Mouse (Mus musculus) urinary bladder, postnatal 4 days (tissue): Measurements from ENCODE around the gene Klk1.
"Not testable (repeated sequence)": the region's sequence is repeated elsewhere in the genome, so short reads cannot be mapped to it uniquely, and the experiment has no call there.

Source experiments
- DNase-seq, 2 experiments: peaks; one replicate each; pipeline ENCODE4 v3.0.0; 2021 to 2022; ENCODE audit warnings: low spot score in 2 of 2

The Klk1 gene

DNA sequence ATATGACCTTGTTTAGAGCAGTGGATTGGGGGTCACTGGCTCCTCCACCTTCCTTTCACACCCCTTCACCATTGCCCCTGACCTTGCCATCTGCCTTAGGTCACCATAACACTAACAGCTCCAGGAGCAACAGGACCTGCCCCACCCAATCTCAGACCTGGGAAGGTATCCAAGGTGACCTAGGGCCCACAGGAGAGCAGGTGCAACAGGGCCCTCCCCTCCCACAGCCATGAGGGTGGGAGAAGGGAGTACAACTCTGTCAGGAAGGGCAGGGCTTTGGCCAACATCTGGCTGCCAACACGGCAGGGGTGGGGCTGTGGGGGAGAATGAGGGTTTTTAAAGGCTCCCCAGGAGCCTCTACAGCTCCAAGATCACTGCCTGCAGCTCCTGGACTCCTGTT lies at the start of gene Klk1:
TSS of gene Klk1 (plus strand) at position 285 of the 400 bp plus-strand sequence.
- DNase-seq, result no peak

DNA sequence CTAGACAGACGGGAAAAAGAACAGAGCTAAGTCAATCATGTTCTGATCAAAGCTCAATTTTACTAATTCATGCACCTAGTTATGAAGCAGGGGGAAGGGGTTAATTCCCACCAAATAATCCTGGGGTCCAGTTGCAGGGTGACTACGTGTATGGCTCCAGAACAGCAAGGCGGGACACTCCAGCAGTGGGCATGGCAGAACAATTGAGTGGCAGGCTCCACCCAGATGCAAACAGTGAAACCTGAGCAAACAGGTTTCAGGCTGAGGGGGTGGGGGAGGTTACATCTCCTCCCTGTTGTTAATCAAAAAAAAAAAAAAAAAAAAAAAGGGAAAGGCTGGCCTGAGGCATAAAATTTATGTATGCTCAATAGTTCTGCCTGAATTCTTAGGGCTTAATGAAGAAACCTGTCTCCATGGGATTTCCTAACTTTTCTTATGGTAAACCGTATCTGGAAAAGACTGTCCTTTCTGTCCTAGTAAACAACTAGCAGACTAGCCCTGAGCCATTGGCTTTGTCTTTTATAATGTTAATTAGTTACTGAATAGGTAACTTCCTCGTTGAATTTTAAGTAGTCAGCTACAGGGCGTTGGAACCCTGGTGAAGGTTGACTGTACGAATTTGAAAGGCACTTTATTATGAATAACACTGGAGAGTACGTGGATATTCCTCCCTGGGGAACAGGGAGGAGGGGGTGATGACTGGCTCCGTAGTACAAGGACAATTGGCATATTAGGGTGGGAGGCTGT lies 45.7 kb upstream of the Klk1 start:
- no peak for DNase-seq

DNA sequence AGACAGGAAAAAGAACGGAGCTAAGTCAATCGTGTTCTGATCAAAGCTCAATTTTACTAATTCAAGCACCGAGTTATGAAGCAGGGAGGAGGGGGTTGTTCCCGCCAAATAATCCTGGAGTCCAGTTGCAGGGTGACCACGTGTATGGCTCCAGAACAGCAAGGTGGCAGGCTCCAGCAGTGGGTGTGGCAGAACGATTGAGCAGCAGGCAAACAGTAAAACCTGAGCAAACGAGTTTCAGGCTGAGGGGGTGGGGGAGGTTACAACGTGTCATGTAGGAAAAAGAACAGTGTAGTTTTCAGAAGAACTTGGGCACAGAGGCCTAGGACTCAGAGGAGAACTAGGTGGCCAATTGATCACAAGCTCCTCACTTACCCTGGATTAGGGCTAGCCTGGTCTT lies 38.6 kb upstream of the Klk1 start:
- DNase-seq, result not testable (repeated sequence)

DNA sequence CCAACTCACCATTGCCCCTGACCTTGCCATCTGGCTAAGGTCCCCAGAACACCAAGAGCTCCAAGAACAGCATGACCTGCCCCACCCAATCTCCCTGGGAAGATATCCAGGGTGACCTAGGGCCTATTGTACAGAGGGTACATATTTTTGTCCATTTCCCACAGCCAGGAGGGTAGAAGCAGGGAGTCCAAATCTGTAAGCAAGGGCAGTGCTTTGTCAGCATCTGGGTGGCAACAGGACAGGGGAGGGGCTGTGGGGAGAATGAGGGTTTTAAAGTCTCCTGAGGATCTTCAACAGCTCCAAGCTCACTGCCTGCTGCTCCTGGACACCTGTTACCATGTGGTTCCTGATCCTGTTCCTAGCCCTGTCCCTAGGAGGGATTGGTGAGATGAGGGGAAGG lies 37.2 kb upstream of the Klk1 start, which contains the start of gene Klk1b24:
TSS of gene Klk1b24 (plus strand) at position 301 of the 400 bp plus-strand sequence.
- not testable (repeated sequence) for DNase-seq

DNA sequence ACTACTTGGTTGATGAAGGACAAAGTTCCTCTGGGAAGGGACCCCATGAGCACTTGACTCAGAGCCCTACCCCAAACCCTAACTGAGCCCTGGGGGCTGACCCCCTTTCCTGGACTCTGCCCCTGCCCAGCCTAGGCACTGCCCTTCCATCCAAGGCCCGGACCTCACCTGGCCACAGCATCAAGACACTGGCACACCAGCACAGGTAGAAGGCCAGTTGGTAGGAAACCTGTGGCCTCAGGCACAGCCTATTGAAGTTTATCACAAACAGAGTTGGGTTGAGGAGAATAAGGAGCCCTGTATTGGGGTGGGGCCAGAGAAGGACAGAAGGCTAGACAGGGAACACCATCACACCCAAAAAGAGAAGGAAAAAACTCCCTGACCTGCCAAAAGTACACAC lies 31.7 kb upstream of the Klk1 start:
- DNase-seq, result peak in 1 of 2 experiments; percentile 54

DNA sequence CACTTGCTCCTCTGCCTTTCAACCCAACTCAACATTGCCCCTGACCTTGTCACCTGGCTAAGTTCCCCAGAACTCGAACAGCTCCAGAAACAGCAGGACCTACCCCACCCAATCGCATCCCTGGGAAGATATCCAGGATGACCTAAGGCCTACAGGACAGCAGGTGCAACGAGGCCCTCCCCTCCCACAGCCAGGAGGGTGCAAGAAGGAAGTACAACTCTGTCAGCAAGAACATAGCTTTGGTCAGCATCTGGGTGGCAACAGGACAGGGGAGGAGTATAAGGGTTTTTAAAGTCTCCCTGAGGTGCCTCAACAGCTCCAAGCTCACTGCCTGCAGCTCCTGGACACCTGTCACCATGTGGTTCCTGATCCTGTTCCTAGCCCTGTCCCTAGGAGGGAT lies 27.3 kb upstream of the Klk1 start, which contains the start of gene Klk1b3:
TSS of gene Klk1b3 (plus strand) at position 301 of the 400 bp plus-strand sequence.
- DNase-seq, result no peak

DNA sequence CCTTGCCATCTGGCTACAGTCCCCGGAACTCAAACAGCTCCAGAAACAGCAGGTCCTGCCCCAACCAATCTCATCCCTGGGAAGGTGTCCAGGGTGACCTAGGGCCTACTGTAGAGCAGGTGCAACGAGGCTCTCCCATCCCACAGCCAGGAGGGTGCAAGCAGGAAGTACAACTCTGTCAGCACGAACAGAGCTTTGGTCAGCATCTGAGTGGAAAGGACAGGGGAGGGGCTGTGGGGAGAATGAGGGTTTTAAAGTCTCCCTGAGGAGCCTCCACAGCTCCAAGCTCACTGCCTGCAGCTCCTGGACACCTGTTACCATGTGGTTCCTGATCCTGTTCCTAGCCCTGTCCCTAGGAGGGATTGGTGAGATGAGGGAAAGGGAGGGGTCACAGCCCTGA lies 18.0 kb upstream of the Klk1 start, which contains the start of gene Klk1b4:
TSS of gene Klk1b4 (plus strand) at position 301 of the 400 bp plus-strand sequence.
- DNase-seq, result not testable (repeated sequence)

DNA sequence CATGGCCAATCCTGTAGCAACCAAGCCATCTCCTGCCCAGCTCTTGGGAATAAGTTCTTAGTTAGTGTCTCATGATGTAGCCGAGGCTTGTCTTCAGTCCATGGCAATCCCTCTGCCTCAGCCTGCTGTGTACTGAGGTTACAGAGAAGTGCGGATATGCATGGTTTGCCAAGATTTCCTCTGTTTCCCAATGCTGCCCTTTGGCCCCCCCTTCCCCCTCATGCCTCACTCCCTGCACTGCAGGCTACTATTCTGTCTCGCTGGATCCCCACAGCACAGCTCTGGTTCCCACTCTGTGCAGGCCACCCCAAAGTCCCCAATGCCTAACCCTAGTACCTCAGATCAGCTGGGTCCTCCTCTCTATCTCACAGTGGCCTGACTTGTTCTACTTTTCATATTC lies 16.9 kb upstream of the Klk1 start:
- no peak for DNase-seq

DNA sequence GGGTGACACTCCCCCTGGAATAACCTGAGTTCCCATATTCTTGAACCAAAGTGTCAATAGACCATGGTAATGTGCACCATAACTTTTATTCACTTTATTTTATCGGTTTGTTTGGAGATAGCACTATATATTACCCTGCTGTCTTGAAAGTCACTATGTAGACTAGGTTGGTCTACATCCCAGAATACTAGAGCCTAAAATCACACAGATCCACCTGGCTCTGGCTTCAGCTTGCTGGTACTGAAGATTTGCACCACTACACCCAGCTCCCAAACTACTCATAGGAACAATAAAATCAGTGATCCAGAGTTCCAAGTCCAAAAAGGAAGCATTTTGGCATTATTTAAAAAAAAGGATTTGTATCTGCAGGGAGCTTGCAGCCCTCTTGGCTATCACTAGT lies 9.5 kb upstream of the Klk1 start, which contains the start of gene Klk1b5:
TSS of gene Klk1b5 (plus strand) at position 301 of the 400 bp plus-strand sequence.
- DNase-seq, result no peak

DNA sequence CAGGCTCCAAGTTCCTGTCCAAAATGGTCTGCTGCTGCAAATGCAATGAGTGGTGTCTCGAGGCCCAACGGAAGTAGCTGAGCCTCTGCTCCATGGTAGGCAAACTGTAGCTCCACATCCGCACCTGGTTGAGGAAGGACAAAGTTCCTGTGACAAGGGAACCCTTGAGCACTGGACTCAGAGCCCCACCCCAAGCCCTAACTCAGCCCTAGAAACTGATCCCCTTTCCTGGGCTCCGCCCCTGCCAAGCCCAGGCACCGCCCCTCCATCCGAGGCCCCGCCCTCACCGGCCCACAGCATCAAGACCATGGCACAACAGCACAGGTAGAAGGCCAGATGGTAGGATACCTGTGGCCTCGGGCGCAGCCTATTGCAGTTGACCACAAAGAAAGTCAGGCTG lies 3.6 kb upstream of the Klk1 start:
- not testable (repeated sequence) for DNase-seq

DNA sequence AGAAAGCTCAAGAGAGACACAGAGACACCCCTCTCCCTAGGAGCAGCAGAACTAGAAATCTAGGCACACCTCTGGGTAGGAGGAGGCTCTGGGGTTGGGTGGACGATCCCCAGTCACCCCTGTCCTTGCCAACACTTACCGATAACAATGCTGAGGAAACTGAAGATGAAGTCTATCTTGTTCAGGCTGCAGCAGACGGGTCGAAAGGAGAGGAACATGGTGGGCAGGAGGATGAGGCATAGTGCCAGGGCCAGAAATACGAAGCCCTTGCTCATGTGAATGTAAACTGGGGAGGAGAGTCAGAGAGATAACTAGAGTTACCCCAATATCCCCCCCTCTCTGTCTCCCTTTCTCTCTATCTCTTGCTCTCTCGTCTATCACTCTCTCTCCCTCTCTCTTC lies 2.8 kb upstream of the Klk1 start:
- DNase-seq, result not testable (repeated sequence)

DNA sequence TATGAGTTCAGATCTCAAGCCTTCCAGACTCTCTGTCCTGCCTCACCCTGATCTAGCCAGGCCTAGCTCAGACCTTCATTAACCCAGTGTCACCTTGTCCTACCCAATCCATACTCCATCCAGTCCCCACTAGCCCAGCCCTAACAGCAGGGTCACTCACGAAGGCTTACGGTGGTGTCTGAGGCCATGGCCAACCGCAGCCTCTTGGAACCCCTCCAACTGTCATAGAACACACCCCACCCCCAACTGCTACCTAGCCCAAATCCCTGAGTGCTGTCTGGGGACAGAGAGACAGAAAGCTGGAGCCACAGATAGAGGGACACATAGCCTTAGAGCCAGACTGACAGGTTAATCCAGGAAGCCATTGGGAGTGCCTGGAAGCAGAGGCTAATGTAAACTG lies 10.7 kb downstream of the Klk1 start, which contains the start of gene Gm36864:
TSS of gene Gm36864 (plus strand) at position 269 of the 400 bp plus-strand sequence.
- DNase-seq, result no peak

DNA sequence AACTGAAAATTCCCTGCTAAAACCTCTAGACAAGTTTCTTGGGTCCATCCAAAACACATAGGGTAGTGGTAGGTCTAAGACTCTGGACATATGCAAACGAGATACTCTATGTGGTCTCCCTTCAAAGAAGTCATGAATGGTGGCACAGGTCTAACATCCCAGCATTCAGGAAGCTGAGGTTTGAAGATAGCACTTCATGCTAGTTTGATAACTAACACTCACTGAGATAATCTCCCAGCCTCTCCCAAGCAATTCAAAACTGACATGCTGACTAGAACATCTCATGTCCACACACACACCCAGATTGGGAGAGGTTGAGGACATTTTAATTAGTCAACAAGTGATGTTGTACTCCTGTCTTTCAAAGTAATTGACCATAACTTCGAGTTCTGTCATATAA lies 14.8 kb downstream of the Klk1 start:
- DNase-seq, result no peak

DNA sequence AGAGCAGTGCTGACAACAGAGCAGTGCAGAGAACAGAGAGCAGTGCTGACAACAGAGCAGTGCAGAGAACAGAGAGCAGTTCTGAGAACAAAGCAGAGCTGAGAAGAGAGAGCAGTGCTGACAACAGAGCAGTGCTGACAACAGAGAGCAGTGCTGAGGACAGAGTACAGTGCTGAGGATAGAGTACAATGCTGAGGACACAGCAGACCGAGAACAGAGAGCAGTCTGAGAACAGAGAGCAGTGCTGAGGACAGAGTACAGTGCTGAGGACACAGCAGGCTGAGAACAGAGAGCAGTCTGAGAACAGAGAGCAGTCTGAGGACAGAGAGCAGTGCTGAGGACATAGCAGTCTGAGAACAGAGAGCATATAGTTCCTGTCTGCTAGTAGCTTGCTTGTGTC lies 15.6 kb downstream of the Klk1 start:
- no peak for DNase-seq

DNA sequence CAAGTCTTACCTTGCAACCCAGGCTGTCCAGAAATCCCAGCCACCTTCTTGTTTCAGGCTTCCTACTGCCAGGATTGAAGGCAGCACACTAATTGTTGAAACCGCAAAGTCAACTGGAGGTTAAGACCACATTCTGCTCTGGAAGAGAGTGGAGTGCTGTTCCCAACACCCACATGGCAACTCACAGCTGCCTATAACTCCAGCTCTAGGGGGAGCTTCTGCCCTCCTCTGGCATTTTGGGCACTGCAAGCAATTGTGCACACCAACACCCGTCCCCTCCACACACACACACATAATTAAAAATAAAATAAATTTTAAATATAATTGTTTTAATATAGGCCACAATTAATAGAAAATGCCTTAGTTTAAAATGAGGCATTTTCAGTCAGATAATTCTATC lies 16.0 kb downstream of the Klk1 start:
- no peak for DNase-seq

DNA sequence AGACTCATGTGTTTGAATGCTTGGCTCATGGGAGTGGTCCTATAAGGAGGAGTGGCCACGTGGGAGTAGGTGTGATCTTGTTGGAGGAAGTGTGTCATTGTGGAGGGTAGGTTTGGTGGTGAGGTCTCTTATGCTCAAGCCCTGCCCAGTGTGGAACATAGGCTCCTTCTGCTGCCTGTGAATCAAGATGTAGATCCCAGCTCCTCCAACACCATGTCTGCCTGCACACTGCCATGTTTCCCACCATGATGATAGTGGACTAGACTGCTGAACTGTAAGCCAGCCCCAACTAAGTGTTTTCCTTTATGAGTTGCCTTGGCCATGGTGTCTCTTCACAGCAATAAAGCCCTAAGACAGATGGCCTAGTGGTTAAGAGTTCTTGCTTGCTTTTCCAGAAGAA lies 18.9 kb downstream of the Klk1 start:
- no peak for DNase-seq

DNA sequence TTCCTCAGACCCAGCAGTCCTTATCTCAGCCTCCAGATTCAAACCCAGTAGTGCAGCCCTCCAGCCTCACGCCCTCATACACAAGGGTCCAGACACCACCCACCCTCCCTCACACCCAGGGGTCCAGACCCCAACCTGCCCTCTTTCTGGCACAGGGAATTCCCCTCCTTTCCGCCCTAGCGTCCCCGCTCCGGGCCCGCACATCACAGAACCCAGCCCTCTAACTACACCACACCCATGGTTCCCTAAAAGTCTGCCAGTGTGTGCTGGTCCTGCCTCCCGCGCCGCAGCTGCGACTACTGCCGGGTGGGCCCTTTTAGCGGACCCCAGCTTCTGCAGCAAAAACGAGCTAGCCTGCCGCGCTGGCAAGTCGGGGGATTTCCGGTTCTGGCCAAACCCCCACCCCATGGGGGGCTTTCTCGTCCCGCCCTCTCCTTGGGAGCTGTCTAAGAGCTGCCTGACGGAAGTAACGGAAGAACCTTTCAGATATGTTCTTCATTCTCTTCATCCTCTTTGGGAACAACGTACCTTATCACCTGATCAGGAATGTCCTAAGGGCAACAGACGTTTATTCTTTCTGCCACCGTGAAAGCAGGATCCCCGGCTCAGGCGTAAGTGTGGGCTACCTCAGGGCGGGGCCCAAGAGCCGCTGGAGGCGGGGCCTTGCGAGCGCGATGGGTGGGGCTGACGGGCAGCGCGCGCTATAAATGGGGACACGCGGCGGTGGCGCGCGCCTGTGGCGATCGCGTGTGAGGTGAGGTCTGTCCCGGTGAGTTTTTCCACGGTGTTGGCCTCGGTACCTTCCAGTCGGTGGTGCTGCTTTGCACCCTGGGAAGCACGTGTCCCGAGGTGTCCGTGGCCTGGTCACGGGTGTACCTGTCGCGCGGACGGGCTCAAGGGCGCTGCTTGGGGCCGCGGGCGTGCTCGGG lies 21.2 kb downstream of the Klk1 start, which contains the start of the genes 1700028J19Rik and 2410002F23Rik:
TSS of gene 1700028J19Rik (minus strand) at position 641 of the 929 bp plus-strand sequence.
TSS of gene 2410002F23Rik (plus strand) at position 668 of the 929 bp plus-strand sequence.
- peak; percentile 89 to 92 for DNase-seq

DNA sequence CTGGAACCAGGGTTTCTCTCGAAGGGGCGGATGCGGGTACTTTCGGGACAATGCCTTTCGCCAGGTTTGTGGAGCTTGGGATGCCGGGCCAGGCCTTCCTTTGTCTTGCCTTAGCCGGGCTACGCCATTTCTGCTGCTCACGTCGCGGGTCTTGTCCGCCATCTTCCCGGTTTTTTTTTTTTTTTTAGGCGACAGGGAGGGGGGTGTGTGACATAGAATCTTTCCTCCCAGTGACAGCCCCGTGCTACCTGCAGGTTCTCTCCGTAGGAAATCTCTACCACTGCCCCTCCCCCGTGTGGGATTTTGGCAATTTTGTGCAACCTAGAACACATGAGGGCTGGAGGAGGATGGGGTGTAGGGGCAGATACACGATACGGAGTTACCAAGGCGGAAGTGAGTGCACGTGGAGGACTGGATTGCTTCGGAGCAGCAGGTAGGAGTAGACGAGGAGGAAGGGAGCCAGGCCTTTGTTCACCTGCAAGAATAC lies 21.9 kb downstream of the Klk1 start:
- DNase-seq, result no peak

DNA sequence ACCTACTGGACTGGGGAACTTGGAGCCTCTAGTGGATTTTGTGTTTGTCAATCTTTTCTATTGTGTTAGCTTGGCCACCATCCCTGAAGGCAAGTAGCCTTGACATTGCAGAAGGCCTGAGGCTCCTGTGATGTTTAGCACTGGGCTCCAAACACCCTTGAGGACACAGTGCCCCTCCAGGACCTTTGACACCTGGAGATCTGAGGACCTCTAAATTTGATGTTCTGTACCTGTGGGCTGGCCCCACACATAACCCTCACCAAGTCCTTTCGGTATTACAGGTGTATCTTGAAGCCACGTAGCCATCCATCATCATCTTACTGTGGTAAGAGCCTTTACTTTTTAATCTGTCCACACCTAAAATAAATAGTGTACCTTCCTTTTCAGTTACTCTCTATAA lies 22.8 kb downstream of the Klk1 start:
- DNase-seq, result no peak

DNA sequence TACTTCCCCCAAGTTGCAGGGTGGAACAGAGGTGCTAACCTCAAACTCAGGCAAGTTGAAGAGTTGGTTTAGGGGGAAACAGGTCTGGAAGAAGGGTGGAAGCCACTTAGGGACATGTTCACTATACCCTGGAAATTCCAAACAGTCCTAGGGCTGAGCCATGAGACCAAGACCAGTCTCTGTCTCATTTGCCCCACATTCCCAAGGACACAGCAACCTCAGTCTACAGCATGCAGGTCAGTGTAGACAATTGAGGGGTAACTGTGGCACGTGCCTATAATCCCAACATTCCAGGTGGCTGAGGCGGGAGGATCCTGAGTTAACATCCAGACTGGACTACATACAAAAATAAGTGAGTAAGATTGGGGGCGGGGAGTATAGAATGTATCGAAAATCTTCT lies 24.1 kb downstream of the Klk1 start:
- no peak for DNase-seq

DNA sequence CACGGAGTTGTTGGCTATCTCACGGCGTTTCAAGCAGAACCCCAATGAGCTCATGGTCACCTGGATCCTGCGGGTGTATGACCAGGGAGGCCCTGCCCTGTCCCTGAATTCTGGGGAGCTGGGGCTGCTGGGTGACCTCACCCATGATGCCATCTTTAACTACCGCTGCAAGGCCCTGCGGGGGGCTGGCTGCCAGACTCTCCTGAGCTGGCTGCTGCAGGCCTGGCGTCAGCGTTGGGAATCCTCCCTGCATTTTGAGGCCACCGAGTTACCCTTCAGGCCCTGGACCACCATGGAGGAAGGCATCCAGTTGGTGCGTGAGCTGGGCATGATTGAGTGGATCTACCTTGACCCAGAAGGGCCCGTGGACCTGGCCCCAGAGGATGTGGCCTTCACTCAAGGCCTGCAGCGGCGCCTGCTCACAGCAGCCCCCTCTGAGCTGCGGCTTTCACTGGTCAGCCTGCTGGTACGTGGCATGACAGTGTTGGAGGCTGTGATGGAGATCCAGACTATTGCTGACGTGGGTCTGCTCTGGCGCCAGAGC lies 25.6 kb downstream of the Klk1 start:
- not testable (repeated sequence) for DNase-seq
